Comparison of ENCODE assay signal across 32 mouse cellular contexts in the genomic region with DNA sequence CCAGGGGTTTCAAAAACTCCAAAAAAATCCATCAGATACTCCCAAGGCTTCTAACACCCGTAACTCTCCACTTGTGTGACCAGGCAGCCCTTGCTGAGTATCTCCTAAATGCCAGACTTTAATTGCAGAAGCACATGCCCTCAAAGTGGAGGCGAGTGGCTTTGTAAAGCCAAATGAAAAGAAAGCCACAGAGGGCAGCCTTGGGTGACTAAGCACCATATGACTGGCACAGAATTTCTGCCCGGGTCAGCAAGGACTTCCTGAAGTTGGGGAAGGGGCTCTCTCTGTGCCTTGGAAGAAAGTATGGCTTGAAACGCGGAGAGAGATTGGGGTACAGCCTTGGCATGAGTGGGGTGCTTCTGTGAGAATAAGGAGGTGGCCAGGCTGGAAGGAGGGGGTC. TPM values are rescaled to one million over a fixed set of nuclear protein-coding genes. Genes with fewer than 3 reads are reported as not detected.
DNase-seq lines count a peak whose midpoint lies in the region; TF ChIP-seq lines count a peak whose summit lies in the region.
"Had no signal": no experiment of that assay in that cellular context is flagged by ENCODE, and none has a peak within 500 bp of the region (broad histone marks: within the 10 kb centered on the region; RNA-seq: fewer than 3 reads in every experiment).

No protein-coding gene starts in this region.

- H3K27ac ChIP-seq in bone marrow macrophage, adult 2 months (ENCODE audit: insufficient read depth, low read depth, low read length), result peak overlapping the region; percentile 8; the same call in 1 of the 2 replicates
- H3K27ac ChIP-seq: embryonic facial prominence, embryonic 13.5 days; embryonic facial prominence, embryonic 15.5 days; forebrain, embryonic 10.5 days; forebrain, embryonic 12.5 days had no signal

- no peak for TF ChIP-seq POLR2A in bone marrow macrophage, adult 2 months (IDR thresholded peaks at IDR 0.05; ENCODE audit: borderline replicate concordance, low read depth, low read length)

- intact Hi-C loops in heart, postnatal 36 days (cut with DNase I), result loop anchor here (2.0 kb wide), 2 partner anchors 38 to 50 kb away; partner anchors contain the start of gene Ccl2

- H3K4me3 ChIP-seq in bone marrow macrophage, adult 2 months (ENCODE audit: insufficient read depth, low read length), result no peak overlapping the region
- H3K4me3 ChIP-seq: embryonic facial prominence, embryonic 13.5 days; embryonic facial prominence, embryonic 15.5 days; erythroblast, embryonic 14.5 days; forebrain, embryonic 10.5 days; forebrain, embryonic 12.5 days had no signal

- DNase-seq in adrenal gland, postnatal 36 days, result peak; percentile 18 to 24
- no peak for DNase-seq in adrenal gland, adult 8-10 months
- DNase-seq in 3T3-L1 (ENCODE audit: low read depth, low spot score), result peak; percentile 17
- DNase-seq in layer of hippocampus, postnatal 36 days, result no peak
- DNase-seq in frontal cortex, postnatal 10 days (ENCODE audit: low spot score in 2 of 2), result no peak
- DNase-seq in heart, postnatal 36 days, result no peak
- DNase-seq: adrenal gland, postnatal 10 days; adrenal gland, postnatal 25 days; B cell, adult 2 months; cerebellum, adult 11 months; cerebellum, adult 18-20 months; cerebellum, adult 8-10 months; cerebellum, adult 9-11 months; cerebellum, postnatal 14 days; embryo, embryonic 11 days had no signal

- TF ChIP-seq CTCF in bone marrow macrophage, adult 2 months (IDR thresholded peaks at IDR 0.05; ENCODE audit: low read depth, low read length), result no peak

- peaks cover 43% of the 10 kb centered on the region for H3K4me1 ChIP-seq in bone marrow macrophage, adult 2 months (ENCODE audit: control insufficient read depth, insufficient read depth, low read length)
- H3K4me1 ChIP-seq: embryonic facial prominence, embryonic 15.5 days; forebrain, embryonic 10.5 days; forebrain, embryonic 12.5 days had no signal

RNA-seq across cellular contexts. Expression of gene Asic2, which starts 28.8 kb away (rescaled TPM):
- 1 to 10 TPM; 1.7 TPM for total RNA-seq in adrenal gland, postnatal 36 days (2021)
- 1 to 10 TPM; 3.2 to 5.1 (median 4.2) TPM for total RNA-seq in adrenal gland, adult 8-10 months (2022)
- polyA plus RNA-seq in bone marrow macrophage, adult 2 months (2012; ENCODE audit: insufficient read depth, insufficient read length, missing spikeins), result not detected in 2 replicates
- total RNA-seq in layer of hippocampus, postnatal 36 days (2021), result 10 to 100 TPM; 54.3 to 55.8 TPM
- not detected for total RNA-seq in heart, postnatal 36 days (2021)
- total RNA-seq: CH12.LX; common myeloid progenitor, adult 5-6 weeks had no signal
- polyA plus RNA-seq: activated CD4-positive, CD25-positive, alpha-beta regulatory T cell, adult 4 months; CD4-positive, CD25-positive, alpha-beta regulatory T cell, adult 4 months; erythroblast, embryonic 14.5 days; G1E had no signal

RNA-seq across cellular contexts. Expression of gene Ccl2, which starts 38.3 kb away (rescaled TPM):
- total RNA-seq in adrenal gland, postnatal 36 days (2021), result 1 to 10 TPM; 1.2 to 1.3 TPM
- total RNA-seq in adrenal gland, adult 8-10 months (2022), result 1 to 10 TPM in 3 of 4 experiments, under 1 TPM in 1; 0.74 to 2.6 (median 1.2) TPM
- 4.0 and 4.7 TPM in 2 replicates for polyA plus RNA-seq in bone marrow macrophage, adult 2 months (2012; ENCODE audit: insufficient read depth, insufficient read length, missing spikeins)
- total RNA-seq in layer of hippocampus, postnatal 36 days (2021), result under 1 TPM in 1 of 2 experiments, not detected in 1; 0.58 TPM
- 1 to 10 TPM; 1.5 TPM for total RNA-seq in heart, postnatal 36 days (2021)
- total RNA-seq: G1E had no signal
- polyA plus RNA-seq: activated CD4-positive, CD25-positive, alpha-beta regulatory T cell, adult 4 months; CD4-positive, CD25-positive, alpha-beta regulatory T cell, adult 4 months; erythroblast, embryonic 14.5 days; G1E had no signal

RNA-seq across cellular contexts. Expression of gene Gm17268, which starts 41.3 kb away (rescaled TPM):
- not detected for total RNA-seq in adrenal gland, postnatal 36 days (2021)
- total RNA-seq in adrenal gland, adult 8-10 months (2022), result not detected
- polyA plus RNA-seq in bone marrow macrophage, adult 2 months (2012; ENCODE audit: insufficient read depth, insufficient read length, missing spikeins), result not detected in 2 replicates
- total RNA-seq in layer of hippocampus, postnatal 36 days (2021), result not detected
- not detected for total RNA-seq in heart, postnatal 36 days (2021)
- total RNA-seq: adrenal gland, postnatal 10 days; adrenal gland, postnatal 25 days; CH12.LX; common myeloid progenitor, adult 5-6 weeks; G1E had no signal
- polyA plus RNA-seq: activated CD4-positive, CD25-positive, alpha-beta regulatory T cell, adult 4 months; brain, embryonic 14.5 days; CD4-positive, CD25-positive, alpha-beta regulatory T cell, adult 4 months; embryonic facial prominence, embryonic 11.5 days; embryonic facial prominence, embryonic 13.5 days; embryonic facial prominence, embryonic 15.5 days; erythroblast, embryonic 14.5 days; forebrain, embryonic 10.5 days; forebrain, embryonic 12.5 days; forebrain, embryonic 14.5 days; forebrain, embryonic 16.5 days; frontal cortex, adult 2 months; G1E; Patski had no signal

RNA-seq across cellular contexts. Expression of gene Ccl7, which starts 48.4 kb away (rescaled TPM):
- 1 to 10 TPM in 1 of 2 experiments, under 1 TPM in 1; 0.95 to 1.9 TPM for total RNA-seq in adrenal gland, postnatal 36 days (2021)
- 1 to 10 TPM in 1 of 4 experiments, under 1 TPM in 1, not detected in 2; 0.46 to 1.7 TPM for total RNA-seq in adrenal gland, adult 8-10 months (2022)
- 1.9 and 2.0 TPM in 2 replicates for polyA plus RNA-seq in bone marrow macrophage, adult 2 months (2012; ENCODE audit: insufficient read depth, insufficient read length, missing spikeins)
- total RNA-seq in layer of hippocampus, postnatal 36 days (2021), result not detected
- total RNA-seq in heart, postnatal 36 days (2021), result under 1 TPM; 0.46 to 0.92 TPM
- total RNA-seq: CH12.LX; common myeloid progenitor, adult 5-6 weeks; G1E had no signal
- polyA plus RNA-seq: activated CD4-positive, CD25-positive, alpha-beta regulatory T cell, adult 4 months; CD4-positive, CD25-positive, alpha-beta regulatory T cell, adult 4 months; embryonic facial prominence, embryonic 11.5 days; erythroblast, embryonic 14.5 days; G1E had no signal

Comparison
In these comparisons a context has a peak if more than half of its experiments do, and no peak if none do; other contexts are left out.
1. DNase-seq: peak in adrenal gland, postnatal 36 days (2 of 2) and 3T3-L1 (single experiment); none in adrenal gland, adult 8-10 months (single experiment), layer of hippocampus, postnatal 36 days (0 of 2), frontal cortex, postnatal 10 days (0 of 2) and heart, postnatal 36 days (0 of 2).
2. RNA of gene Asic2, which starts 28.8 kb away (total RNA-seq): 54.3 to 55.8 TPM in layer of hippocampus, postnatal 36 days; 3.2 to 5.1 TPM in adrenal gland, adult 8-10 months, 1.7 TPM in adrenal gland, postnatal 36 days and not detected in heart, postnatal 36 days; every median in the first group is over 4 times any median in the second.